Mouse (Mus musculus): ENCODE measurements around the gene Vps37d. TPM values are rescaled to one million over a fixed set of nuclear protein-coding genes. Genes with fewer than 3 reads are reported as not detected.
"Not testable (repeated sequence)": the region's sequence is repeated elsewhere in the genome, so short reads cannot be mapped to it uniquely, and the experiment has no call there.

Vps37d gene
- total RNA-seq, 2 experiments from 2014 or later, result 1.9 to 2.5 TPM

DNA sequence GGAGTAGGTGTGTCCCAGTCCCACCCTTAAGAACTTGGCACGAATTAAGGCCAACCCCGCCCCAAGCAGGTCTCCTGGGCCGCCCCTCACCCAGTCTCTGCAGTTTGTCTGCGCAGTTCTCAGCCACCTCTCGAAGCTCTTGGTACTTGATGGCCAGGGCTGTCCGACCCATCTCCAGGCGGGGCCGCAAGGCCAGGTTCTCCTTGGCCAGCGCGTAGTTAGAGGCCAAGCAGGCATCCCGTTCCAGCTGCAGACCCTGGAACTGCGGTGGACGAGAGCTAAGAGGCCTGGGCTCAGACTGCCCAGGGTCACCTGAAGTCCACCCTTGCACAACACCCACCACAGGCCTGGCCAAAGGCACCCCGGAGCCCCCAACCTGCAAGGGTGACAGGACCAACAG, 1.7 kb downstream of the Vps37d start:
- no peak for DNase-seq (ENCODE audit: low spot score in 2 of 2)

DNA sequence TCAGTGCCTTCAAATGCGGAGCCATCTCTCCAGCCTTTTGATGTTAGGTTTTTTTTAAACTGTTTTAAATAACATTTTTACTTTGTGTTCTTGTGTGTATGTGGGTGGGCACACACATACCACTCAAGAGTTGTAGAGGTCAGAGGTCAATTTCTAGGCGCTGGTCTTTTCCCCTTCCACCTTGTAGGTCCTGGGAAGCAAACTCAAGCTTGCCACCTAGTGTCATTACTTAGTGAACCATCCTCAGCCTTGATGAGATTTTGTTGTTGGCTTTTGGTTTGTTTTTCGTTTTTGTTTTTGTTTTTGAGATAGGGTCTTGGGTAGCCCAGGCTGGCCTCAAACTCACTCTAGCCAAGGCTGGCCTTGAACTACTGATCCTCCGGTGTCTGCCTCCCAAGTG, 2.4 kb downstream of the Vps37d start:
- DNase-seq (ENCODE audit: low spot score in 2 of 2), result no peak

DNA sequence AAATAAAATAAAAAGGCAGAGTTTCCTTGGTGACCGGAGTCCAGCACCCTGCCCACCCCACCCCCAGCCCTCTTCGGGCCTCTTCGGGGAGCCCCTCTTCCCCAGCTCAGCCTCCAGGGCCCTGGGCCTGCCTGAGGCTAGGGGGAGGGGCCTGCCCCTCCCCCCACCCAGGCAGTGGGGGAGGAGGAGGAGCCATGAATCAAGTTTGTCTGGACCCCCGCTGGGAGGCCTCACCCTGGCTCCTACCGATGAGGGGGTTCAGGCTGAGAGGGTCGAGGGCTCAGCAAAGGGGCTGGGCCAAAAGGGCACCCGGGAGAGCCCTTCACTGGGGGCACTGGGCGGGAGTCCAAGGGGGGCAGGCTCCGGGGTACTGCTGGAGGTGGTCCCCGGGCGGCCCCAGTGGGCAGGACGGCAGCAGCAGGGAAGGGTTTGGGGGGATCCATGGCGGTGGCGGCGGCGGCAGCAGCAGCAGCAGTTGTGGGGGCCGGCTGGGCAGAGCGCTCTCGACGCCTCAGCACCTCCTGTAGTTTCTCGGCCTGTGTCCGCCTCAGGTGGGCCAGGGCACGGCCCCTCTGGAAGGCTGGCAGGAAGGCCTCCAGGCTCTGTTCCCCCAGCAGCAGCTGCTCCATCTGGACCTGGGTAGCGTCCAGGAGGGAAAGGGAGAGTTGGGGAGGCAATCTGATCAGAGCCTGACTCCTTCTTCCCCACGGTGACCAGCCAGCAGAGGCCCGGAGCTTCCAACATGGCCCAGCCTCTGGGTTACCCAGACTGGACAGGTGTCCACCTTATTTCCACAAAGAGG, 4.5 kb downstream of the Vps37d start:
- DNase-seq (ENCODE audit: low spot score in 2 of 2), result no peak

DNA sequence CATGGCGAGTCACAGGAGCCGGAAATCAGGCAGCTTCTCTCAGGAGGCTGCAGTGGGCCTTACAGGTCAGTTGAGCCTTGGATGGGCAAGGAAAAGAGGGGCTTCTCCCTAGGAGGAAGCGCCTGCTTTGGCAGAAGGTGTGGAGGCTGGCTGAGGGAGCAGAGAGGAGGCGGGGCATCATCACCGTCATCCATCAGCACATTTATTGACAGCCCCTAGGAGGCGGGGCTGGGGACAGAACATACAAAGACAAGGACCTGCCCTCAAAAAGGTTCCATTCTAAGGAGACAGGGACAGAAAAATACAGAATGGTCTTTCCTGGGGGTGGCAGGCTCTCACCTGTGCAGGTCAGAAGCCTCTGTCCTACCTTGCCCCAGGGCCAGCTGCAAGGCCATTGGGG, 5.3 kb downstream of the Vps37d start:
- DNase-seq (ENCODE audit: low spot score in 2 of 2), result no peak

DNA sequence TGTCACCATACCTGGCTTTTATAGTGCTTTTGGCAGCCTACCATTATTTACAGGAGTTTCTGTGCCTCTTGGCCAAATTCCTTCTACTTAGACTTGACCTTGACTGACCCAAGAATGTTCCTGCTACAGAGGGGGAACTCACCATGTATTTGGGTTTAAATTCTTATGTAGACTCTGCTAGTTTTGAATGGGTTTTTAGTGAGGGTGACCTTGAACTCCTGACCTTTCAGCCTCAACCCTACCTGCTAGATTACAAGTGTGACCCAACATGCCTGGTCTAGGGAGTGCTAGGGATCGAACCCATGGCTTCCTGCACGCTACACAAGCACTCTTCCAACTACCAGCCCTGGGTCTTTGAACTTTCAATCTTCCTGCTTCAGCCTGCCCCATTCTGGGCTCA, 6.0 kb downstream of the Vps37d start:
- DNase-seq (ENCODE audit: low spot score in 2 of 2), result no peak

DNA sequence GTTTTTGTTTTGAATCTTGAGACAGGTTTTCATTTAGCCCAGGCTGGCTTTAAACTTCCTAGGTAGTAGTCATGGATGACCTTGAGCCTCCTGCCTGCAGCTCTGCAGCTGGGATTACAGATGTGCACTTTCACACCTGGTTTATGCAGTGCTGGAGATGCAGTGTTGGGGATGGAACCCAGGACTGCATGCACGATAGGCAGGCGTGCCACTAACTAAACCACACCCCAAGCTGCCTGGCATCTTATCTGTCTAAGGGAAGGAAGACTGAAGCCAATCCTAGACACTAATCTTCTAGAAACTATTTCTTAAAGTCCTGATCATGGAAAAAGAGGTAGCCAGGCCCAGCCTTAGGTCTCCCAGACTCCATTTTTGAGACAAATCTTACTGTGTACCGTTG, 7.6 kb downstream of the Vps37d start:
- no peak for DNase-seq (ENCODE audit: low spot score in 2 of 2)

DNA sequence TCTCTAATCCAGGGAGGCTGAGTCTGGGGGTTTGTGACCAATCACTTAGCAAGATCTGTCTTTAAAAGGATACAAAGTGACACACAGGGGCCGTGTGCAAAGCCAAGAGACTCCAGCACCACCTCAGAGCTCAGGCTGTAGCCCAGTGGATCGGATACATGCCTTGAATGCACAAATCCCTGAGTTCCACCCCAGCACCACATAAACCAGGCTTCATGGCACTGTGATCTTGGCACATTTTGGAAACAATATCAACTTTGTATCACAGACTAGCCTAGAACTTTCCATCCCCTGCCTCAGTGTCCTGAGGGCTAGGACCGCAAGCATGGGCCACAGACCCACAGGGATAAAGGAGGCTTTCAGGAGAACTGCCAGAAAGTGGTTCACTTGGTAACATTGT, 12.1 kb downstream of the Vps37d start:
- DNase-seq (ENCODE audit: low spot score in 2 of 2), result no peak

DNA sequence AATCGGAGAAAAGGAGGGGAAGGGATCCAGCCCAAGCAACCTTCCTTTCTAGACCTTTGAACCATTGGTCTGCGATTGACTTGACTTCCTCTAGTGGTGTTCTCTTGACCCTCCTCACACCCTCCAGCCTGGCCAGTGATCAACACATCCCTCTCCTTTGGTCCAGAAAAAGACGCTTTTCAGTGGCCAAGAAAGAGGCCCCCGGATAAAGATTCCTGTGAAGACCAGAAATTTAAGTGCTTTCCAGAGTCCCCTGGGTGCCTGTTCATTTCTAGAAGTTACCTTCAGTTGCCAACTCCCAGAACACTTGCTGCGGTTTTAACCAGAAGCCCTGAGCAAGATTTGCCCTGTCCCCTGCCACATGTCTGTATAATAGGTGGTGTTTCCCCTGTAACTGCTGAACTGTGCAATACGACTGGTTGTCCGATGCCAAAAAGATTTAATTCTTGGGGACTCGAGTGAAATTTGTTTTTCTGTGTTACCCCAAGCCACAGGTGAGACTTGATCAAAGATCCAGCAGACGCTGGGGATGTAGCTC, 13.1 kb downstream of the Vps37d start, which contains the start of gene Bud23:
Bud23 (minus strand) TSS at position 51 of the 538 bp plus-strand sequence.
- not testable (repeated sequence) for DNase-seq (ENCODE audit: low spot score in 2 of 2)

DNA sequence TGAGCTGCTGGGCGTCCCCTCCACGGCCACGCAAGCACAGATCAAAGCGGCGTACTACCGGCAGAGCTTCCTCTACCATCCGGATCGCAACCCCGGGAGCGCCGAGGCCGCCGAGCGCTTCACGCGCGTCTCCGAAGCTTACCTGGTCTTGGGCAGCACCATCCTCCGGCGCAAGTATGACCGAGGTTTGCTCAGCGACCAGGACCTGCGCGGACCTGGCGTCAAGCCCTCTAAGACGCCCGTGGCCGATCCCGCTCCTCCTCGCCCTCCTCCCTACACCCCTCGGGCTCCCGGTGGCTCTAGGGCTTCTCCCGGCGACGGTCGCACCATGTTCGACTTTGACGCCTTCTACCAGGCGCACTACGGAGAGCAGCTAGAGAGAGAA, 13.7 kb downstream of the Vps37d start:
- no peak for DNase-seq (ENCODE audit: low spot score in 2 of 2)

DNA sequence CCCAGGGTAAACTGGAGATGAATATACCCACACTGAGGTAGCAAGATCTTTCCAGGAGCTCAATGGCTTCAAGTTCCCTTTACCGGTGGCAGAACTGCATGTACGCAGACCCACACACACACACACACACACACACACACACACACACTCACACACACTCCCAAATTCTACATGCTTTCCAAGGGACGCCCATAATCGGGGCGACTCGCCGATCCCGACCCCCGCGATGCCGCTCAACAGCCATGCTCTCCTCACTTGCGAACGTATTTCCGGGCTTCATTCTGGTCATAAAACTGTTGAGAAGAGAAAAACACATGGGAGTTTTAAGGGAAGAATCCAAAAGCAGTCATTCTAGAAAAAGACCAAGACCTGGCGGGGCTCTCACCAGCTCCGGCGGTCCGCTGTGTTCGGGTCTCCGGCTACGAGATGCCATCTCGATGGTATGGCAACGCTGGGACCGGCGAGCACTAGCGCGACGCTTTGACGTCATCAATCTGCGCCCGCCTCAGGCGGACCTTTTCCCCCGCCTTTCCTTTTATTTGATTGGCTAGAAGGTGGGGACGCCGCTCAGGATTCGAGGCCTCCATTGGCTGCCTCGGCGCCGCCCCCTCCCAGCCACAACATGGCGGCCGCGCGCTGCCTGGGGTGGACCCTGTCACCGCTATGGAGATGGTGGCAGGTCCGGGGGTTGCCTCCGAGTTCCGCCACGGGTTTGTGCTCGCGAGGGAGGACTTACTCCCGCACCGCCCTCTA, 14.3 kb downstream of the Vps37d start, which contains the start of gene Dnajc30:
Dnajc30 (plus strand) TSS at position 574 of the 753 bp plus-strand sequence.
- peak; percentile 96 to 97 for DNase-seq (ENCODE audit: low spot score in 2 of 2)

DNA sequence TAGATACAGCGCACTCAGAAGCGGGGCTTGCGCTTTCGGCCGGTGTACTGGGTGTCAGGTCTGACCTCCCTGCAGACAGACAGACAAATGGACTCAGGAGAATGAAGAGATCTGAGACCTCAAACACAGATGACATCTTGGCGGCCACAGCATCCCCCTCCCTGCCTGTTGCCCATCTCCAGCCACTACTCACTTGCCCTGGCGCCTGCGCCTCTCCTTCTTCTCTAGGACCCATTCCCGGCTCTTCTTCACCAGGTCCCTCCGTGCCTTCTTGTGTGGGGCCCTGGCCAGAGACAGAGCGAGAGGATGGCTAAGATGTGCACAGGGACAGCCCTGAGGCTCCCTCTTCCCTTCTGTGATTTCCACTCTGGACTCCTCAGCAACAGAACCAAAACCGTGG, 24.7 kb downstream of the Vps37d start:
- DNase-seq (ENCODE audit: low spot score in 2 of 2), result no peak

DNA sequence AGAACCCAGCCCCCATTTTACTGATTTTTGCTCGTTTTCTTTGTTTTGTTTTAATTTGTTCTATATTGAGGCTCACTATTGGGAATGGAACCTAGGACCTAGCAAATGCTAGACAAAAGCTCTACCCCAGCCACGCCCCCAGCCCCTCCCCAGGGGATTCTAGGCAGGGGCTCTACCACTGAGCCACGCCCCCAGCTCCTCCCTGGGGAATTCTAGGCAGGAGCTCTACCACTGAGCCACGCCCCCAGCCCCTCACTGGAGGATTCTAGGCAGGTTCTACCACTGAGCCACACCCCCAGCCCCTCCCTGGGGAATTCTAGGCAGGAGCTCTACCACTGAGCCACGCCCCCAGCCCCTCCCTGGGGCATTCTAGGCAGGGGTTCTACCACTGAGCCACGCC, 28.8 kb downstream of the Vps37d start:
- DNase-seq (ENCODE audit: low spot score in 2 of 2), result not testable (repeated sequence)

DNA sequence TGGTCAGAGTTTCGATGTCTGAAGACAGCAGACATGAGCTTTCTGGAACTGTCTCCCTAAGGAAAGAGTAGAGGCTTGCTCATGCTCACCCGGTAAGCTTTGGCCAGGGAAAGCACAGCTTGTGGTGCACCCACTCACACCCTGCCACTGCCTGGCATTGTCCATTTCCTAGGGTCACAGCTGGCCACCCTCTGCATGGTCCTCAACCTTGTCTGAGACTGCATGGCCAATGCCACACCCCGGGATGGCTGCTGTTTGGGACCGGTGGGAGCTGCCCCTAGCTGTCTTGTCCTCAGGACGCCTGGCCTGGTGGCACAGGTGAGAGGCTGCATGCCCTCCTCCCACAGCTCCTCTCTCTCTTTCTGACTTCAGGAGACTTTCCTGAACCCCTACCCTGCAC, 29.5 kb downstream of the Vps37d start:
- DNase-seq (ENCODE audit: low spot score in 2 of 2), result no peak

DNA sequence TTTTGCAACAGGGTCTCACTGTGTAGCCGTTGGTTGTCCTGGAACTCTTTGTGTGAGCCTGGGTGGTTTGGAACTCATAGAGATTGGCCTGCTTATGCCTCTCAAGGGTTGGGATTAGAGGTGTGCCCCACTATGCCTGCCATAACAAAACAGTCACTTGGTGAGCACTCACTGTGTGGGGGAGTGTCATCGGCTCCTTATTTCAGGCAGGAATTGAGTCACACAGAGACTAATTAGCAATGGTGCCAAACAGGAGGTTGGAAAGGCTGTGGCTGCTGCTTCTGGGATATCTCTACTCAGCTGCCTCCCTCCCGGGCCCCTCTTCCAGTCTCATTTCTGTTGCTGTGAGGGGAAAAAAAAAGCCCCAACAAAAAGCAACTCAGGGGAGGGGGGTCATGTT, 33.5 kb downstream of the Vps37d start:
- DNase-seq (ENCODE audit: low spot score in 2 of 2), result no peak

DNA sequence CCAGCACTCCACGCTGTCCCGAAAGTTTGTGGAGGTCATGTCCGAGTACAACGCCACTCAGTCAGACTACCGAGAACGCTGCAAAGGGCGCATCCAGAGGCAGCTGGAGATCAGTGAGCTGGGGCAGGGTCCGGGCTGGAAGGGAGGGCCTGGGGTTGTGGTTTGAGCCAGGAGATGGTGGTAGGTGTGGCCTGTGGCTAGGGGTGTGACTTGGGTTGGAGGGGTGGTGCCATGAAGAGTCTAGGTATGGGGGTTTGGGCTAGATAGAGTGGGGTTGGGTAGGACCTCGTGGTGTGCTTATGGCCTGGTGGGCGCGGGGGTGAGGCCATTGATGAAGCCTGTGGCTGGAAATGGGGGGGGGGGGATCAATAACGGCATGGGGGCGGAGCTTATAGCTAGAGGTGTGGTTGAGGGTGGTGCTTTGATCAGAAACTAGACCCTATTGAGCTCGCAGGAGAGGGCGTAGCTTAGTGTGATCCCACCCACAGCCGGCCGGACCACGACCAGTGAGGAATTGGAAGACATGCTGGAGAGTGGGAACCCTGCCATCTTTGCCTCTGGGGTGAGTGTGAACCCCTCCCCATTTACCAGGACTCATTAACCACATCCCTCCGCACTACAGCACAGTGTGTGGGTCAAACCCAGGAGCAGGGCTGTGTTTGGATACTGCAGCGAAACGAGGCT, 35.8 kb downstream of the Vps37d start:
- no peak for DNase-seq (ENCODE audit: low spot score in 2 of 2)

DNA sequence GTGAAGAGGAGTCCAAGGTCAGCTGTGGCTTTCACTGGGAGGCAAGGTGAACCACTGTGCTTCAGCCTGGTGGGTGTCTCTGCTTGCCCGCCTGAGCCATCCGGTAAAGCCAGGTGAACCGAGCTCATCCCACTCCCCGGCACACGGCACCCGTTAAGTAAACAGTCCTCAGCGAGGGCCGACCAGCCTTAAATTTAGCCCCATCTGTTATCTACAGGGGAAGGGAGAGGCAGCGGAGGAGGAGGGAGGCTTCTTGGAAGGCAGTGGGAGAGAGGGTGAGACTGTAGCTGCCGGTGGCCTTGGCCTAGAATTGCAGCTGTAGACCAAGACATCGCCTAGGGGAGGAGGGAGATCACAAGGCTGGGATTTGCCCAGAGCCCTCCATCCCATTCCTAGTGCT, 37.3 kb downstream of the Vps37d start:
- DNase-seq (ENCODE audit: low spot score in 2 of 2), result peak in 1 of 2 experiments; percentile 48

DNA sequence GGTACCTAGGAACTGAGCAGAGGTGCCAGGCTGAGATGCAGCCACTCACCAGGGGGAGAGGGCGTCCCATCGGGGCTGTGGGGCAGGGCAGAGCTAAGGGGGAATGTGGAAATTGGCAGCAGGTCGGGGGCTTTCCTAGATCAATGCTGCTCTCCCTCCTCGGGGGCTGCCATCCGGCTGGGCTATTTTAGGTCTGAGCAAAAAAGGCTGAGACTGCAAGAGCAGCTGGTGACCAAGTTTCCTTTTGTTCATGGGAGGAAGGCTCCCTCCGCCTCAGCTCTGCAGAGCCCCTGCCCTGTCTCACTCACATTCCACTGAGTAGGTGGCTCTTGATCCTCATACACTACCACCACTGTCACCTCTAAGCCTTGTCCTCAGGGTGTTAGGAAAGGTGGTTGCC, 38.0 kb downstream of the Vps37d start:
- DNase-seq (ENCODE audit: low spot score in 2 of 2), result no peak

DNA sequence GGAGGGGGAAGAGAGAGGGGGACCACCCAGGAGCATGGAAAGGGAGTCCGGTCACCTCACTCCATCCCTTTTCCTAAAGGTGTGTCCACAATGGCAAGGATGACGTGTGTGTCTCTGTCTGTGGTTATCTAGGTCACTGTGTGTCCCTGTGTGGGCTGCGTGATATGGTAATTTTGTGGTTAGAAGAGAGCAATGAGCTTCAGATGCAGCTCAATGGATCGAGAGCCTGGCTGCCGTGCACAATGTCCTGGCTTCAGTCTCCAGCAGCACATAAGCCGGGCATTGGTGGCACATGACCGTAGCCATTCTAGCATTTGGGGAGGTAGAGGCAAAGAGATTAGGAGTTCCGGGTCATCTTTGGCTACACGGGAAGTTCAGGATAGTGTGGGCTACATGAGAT, 38.5 kb downstream of the Vps37d start:
- no peak for DNase-seq (ENCODE audit: low spot score in 2 of 2)

DNA sequence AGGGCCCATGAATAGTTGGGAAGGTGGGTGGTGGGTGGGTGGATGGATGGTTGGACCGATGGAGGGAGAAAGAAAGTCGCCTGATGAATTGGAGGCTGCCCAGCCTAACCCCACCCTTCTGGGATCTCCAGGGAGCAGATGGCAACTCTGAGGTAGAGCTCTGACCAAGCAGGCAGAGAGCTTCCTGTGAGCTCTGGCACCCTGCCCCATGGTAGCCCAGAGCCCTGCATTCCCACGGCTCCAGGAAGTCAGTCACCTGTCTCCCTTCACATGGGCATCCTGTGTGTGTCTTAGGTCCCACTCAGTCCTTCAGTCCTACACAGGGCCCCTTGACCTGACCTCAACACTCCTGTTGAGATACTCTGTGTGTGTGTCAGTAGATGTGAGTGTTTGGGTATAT, 40.1 kb downstream of the Vps37d start:
- no peak for DNase-seq (ENCODE audit: low spot score in 2 of 2)

DNA sequence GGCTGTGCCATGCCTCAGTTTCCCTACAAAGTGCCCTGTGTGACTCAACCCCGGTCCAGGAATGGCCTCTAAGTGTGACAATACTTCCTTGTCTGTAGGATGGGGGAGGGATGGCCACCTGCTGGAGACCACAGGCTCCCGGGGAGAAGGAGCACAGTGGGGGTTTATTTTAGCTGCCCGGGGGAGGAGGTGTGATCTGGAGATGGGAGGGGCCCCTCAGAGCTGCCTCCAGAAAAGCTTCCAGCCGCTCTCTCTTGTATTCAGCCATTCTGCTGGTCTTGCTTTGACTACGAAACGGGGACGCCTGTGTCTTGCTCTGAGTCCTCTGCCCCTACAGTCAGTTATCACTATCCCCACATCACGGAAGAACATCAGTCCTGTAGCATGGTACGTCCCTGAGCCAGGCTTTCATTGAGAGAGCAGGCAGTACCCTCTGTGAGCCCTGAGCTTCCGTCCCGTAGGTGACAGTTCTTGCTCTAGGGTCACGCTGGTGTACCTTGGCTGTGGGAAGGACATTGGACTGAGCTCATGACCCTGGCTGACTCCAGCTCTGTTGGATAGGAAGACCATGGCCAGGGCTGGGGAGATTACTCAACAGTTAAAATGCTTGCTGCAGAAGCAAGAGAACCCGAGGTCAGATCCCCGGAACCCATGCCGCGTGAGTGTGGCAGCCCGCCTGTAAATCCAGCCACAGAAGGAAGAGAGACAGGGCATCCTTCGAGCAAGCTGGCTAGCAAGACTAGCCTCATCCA, 42.3 kb downstream of the Vps37d start:
- no peak for DNase-seq (ENCODE audit: low spot score in 2 of 2)

DNA sequence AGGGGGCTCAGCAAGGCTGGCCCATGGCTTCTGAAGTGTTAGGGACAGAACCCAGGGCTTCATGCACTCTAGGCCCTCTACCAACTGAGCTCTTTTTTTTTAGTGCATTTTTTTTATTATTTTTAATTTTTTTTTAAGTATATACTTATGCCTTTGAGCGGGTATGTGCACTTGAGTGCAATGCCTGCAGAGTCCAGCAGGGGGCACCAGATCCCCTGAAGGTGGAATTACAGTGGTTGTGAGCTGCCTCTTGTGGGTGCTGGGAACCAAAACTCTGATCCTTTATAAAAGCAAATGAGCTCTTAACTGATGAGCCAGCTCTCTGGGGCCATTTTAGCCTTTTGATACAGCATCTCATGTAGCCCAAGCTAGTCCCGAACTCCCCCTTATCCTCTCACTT, 43.5 kb downstream of the Vps37d start:
- no peak for DNase-seq (ENCODE audit: low spot score in 2 of 2)

Measured in adrenal gland, adult 18-20 months (tissue).